Mouse (Mus musculus): ENCODE measurements around the gene Rcn3.
"Not testable (repeated sequence)": the region's sequence is repeated elsewhere in the genome, so short reads cannot be mapped to it uniquely, and the experiment has no call there.

Gene Rcn3

DNA sequence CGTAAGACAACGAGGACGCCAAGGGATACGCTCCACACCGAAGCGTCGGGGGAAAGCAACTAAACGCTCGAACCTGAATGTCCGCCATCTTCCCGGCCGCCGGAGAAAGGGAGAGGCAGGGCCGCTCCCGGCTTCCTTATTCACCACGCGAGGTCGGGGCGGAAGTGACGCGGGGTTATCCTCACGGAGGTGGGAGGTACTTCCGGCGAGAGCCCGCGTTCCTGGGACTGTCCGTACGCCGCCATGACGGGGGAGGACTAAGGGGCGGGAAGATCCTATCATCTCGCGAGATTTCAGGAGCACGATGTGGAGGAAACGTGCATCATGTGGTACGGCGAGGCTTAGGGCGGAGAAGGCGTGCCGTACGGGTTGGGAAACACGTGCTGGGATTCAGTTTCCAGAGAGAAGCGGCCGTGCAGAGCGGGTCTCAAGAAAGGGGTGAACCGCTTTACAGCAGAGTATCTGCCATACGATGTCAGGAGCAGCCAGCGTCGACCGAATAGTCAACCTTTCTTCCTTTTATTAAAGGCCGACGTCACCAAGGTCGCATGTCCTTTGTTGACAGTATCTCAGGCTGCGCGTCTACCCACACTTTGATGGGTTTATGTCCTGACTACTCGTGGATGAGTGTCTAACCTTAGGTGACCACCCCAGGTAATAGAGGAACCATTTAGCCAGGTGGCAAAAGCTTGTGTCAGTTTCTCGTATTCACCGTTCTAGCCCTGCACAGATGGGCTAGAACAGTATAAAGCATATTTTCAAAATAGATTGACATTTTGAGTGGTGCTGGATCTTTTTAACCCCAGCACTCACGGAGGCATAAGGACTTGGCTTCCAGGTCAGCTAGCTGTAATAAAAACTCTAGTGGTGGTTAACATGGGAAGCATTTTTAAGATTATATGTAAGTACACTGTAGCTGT, 32.5 kb upstream of the Rcn3 start, which contains the start of gene Rps11:
Rps11 (minus strand) TSS at position 216 of the 920 bp plus-strand sequence.
- DNase-seq (ENCODE audit: low spot score), result peak; percentile 99

DNA sequence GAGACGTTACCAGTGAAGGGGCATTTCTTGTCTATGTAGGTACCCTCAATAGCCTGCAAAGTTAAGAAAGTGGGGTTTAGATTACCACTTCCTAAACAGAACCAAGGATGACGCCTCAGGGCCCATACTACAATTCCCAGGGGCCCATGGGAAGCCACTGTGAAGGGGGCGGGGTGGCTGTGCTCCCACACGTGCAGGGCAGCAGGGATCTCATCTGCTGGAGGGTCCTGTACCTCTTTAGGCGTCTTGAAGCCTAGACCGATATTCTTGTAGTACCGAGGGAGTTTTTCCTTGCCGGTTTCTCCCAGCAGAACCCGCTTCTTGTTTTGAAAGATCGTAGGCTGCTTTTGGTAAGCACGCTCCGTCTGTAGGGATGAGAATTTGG, 31.2 kb upstream of the Rcn3 start:
- peak; percentile 53 for DNase-seq (ENCODE audit: low spot score)

DNA sequence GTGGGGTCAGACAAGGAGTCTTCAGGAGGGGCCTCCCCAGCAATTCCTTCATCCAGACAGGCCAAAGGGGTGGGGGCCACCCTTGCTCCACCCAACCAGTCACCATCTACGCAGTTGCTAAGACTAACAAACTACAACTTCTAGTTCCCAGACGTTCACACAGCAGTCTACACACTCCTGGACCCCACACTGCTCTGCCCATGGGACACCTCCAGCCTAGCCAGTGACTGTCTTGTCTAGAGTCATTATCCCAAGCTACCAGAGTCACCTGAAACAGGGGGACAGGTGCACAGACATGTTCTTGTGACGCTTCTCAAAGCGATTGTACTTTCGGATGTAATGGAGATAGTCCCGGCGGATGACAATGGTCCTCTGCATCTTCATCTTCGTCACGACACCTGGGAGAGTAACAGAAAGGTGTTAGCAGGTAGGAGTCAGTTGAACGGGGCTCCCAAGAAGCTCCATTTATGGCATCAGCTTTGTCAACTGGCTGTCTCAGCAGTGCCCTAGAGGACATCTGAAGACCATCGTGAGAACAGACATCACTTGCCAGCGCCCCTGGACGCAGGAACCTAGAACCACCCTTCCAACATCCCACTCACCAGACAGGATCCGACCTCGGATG, 30.7 kb upstream of the Rcn3 start:
- no peak for DNase-seq (ENCODE audit: low spot score)

DNA sequence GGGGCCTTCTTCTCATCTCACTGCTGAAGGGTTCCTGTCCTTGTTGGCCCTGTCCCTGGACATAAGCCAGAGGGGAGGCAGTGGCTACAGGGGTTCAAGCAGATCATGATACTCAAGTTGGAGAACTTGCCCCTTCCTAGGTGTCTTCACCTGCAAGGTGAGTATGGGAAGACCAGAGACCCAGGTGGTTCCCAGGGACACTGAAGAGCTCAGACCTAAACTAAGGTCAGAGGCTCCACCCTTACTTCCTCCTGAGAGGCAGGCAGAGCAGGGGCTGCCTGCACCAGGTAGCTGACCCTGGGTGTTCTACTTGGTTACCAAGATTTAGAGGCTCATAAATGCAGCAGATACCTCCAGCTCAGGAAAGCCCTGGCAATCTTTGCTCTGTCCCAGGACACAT, 29.9 kb upstream of the Rcn3 start:
- DNase-seq (ENCODE audit: low spot score), result no peak

DNA sequence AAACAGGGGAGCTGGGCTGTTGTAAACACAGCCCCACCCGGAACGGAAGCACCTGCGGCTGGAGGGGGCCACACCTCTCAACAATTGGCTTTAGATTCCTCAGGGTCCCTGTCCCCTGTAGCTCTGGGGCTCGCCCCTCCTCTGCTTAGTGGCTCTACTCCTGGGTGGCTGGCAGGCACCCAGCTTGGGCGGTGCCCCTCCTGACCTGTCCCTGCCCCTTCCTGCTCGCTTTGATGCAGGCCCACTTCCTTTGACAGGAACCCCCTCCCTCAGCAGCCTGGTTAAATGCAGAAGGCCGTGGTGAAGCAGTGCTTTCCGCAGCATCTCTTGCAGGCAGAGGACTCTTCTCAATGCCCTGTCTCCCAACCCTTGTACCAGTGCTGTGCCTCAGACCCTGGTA, 29.4 kb upstream of the Rcn3 start:
- DNase-seq (ENCODE audit: low spot score), result no peak

DNA sequence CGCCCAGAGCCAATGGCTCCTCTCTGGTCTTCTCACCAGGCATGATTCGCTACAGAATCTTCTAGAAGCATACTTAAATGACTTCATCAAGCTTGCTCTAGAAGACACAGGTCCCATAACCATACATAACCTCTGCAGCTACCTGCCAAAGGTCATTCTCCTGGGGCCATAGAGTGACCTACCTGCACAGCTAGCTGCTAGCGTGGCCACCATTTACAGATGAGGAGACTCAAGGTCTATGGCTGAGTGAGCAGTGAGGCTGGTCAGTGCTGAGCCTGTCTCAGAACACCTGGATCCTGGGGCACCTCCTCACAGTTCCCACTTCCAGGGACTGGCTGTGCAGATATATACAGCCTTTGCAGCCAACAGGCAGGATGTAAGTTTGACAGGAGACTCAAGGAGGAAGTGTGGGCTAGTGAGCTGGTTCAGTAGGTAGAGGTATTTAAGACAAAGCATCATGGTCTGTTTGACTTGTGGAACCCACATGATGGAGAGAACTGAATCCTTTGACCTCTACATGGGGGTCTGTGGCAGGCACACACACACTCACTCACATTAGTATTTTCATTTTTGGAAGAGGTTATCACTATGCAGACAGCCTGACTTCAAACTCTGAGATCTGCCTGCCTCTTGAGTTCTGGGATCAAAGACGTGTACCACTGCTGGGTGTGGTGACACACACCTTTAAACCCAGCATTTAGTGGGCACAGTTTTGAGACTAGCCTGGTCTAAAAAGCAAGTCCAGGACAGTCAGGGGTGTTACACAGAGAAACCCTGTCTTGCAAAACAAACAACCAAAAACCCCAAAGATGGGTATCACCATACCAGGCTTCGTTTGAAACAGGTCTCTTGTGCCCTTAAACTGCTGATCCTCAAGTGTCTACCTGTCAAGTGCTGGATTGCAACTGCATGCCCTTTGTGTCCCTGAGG, 28.0 kb upstream of the Rcn3 start:
- no peak for DNase-seq (ENCODE audit: low spot score)

DNA sequence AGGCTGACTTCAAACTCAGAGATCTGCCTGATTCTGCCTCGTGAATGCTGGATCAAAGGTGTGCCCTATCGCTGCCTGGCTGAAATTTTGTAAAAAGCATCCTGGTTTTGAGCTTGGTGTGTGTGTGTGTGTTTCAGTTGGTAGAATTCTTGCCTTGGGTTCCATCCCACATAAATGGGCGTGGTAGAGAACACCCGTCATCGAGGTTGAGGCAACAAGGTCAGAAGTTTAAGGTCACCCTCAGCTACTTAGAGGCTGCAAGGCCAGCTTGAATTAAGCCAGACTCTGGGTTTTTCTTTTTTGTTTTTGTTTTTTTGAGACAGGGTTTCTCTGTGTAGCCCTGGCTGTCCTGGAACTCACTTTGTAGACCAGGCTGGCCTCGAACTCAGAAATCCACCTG, 26.3 kb upstream of the Rcn3 start:
- DNase-seq (ENCODE audit: low spot score), result no peak

DNA sequence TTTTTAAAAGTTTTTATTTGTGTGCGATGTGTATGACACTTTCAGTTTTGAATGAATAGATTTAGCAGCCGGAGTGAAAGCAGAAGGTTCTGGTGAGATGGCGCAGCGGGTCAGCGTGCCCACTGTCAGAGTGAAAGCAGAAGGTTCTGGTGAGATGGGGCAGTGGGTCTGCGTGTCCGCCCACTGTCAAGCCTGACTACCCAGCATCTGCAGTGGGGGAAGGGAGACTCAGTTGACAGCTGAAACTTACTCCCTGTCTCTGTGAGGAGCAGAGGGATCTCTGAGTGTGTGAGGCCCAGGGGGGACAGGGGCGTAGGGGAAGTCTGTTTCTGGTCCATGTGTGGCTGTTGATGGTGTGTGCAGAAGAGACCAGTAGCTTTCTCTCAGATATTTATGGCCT, 25.5 kb upstream of the Rcn3 start:
- DNase-seq (ENCODE audit: low spot score), result no peak

DNA sequence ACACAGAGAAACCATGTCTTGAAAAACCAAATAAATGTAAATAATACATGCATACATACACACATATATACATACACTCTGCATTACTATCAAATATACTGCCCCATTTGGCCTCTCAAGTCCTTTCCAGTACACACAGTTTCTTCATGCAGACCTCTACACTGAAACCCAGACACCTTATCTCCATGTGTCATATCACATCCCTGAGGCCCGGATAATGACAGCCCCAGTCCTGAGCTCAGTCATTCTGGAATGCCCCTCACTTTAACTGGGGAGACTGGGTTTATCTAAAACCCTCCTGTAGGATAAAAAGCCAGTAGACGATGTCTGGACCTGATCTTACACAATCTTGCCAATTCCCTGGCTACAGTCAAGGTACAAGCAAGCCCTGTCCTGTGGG, 21.5 kb upstream of the Rcn3 start:
- DNase-seq (ENCODE audit: low spot score), result no peak

DNA sequence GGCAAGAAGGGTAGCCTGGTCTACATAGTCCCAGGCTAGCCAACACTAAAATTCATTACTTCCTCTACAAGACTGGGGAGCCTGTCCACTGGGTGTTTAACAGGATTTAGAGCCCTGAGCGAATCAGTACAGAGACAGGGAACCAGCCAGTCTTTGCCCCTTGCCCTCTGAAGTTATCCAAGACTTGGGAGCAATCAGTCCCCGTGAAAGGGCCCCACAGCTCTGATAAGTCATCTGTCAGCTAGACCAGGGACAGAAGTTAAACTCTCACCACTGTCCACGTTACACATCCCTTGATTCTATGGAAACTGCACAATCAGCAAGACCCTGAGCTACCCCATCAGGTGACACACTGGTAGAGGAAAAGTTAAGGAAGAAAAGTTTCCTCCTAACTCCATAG, 20.5 kb upstream of the Rcn3 start:
- no peak for DNase-seq (ENCODE audit: low spot score)

DNA sequence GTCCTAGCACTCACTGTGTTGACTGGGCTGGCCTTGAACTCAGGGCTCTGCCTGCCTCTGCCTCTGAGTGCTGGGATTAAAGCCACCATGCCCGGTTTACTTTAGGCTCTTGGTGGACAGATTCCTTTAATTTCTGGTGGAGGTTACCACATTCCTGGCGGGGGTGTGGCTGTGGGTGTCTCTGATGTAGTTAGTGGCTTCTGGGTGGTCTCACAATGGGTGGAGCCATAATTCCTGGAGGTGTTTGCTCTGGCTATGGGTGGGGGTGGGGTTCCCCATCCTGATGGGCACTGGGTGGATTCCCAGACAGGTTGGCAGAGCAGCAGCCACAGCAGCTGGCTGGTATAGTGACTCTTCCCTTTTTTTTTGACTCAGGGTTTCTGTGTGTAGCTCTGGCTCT, 19.9 kb upstream of the Rcn3 start:
- no peak for DNase-seq (ENCODE audit: low spot score)

DNA sequence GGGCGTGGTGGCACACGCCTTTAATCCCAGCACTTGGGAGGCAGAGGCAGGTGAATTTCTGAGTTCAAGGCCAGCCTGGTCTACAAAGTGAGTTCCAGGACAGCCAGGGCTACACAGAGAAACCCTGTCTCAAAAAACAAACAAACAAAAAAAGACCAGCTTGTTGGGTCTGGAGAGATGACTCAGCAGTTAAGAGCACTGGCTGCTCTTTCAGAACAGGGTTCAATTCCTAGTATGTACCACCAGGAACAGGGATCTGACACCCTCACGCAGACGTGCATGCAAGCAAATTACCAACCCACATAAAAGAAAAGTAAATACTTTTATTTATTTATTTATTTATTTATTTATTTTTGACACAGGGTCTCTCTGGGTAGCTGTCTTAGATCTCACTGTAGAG, 18.1 kb upstream of the Rcn3 start:
- not testable (repeated sequence) for DNase-seq (ENCODE audit: low spot score)

DNA sequence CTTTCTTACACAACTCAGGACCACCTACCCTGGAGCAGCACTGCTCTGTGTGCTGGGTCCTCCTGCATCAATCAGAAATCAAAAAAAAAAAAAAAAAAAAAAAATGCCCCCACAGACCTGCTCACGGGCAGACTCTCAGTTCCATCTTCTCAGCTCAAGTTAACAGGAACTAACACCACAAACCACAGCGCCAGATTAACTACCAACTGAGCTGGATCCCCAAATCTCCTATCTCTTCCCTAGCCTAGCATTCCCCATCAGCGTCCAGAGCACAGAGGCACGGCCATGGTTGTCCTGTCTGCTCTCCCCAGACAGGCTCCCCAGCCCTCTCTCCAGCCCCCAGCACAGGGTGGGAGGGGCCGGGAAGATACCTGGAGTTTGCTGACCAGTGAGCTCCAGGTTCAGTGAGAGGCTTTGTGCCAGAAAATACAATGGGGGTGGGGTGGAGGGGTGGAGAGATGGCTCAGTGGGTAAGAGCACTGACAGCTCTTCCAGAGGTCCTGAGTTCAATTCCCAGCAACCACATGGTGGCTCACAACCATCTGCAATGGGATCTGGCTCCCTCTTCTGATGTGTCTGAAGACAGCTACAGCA, 15.1 kb upstream of the Rcn3 start:
- no peak for DNase-seq (ENCODE audit: low spot score)

DNA sequence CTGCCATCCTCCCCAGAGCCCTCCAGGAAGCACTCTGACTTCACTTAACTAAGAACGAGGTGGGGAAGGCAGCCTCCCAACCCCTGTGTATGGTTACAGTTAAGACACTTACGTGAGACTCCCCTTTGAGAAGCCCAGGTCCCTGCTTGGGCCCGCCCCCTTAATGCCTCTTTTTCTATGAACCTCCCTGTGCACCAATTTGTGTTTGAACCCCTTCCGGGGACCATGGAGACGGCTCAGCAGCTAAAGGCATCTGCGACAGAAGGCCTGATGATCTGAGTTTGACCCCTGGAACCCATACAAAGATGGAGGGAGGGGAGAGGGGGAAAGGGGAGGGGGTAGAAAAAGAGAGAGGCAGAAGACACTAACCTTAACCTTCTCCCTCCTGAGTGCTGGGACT, 14.4 kb upstream of the Rcn3 start:
- DNase-seq (ENCODE audit: low spot score), result no peak

DNA sequence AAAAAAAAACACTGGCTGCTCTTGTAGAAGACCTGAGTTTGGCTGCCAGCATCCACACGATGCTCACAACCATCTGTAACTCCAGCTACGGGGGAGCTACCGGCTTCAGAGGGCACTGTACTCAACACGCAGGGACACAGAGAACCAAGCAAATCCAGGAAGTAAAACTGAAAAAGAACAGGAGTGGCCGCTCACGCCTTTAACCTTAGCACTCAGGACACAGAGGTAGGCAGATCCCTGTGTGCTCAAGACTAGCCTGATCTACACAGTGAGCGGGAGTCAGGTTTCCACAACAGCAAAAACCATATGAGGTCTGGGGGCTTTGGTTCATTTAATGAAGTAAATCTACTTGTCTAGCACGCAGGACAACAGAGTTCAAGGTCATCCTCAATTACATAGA, 13.5 kb upstream of the Rcn3 start:
- DNase-seq (ENCODE audit: low spot score), result no peak

DNA sequence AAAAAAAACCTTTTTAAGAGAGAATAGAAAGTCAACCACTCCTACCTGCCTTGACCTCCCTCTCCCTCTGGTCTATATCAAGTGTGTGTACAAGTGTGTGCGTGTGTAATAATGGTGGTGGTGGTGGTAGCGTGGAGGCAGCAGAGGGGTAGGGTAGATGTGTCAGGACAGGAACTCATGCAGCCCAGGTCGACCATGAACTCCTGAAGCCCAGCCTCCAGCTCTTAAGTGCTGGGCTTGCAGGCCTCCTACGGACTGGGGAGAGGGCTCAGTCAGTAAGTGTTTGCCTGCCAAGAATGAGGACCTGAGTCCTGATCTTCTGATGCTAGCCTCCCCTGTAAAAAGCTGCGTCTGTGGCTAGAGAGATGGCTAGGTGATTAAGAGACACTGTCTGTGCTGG, 12.9 kb upstream of the Rcn3 start:
- DNase-seq (ENCODE audit: low spot score), result no peak

DNA sequence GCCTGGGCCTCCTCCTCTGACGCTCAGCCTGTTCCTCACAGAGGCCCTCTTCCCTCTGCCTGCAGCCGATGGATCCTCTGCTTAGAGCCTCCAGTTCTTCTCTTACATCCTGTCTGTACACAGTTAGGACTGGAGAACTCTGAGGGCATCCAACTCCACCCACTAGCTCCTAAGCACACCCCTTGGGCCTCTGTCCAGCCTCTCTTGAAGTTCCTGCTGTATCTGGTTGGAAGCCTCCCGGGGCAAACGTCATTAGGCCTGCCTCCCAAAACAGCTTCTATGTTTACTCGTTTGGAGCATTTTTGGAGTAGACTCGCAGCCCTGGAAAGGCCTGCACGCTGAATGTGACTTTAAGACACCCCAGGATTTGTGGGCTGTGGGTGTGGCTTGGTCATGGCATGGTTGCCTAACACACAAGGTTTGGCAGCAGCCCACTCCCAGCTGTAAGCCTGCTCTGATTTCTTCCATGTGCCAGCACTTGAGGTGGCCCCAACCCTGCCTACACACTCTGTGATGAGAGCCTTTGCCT, 11.7 kb upstream of the Rcn3 start, which contains the start of gene Fcgrt:
Fcgrt (minus strand) TSS at position 200 of the 529 bp plus-strand sequence.
- DNase-seq (ENCODE audit: low spot score), result peak; percentile 85

DNA sequence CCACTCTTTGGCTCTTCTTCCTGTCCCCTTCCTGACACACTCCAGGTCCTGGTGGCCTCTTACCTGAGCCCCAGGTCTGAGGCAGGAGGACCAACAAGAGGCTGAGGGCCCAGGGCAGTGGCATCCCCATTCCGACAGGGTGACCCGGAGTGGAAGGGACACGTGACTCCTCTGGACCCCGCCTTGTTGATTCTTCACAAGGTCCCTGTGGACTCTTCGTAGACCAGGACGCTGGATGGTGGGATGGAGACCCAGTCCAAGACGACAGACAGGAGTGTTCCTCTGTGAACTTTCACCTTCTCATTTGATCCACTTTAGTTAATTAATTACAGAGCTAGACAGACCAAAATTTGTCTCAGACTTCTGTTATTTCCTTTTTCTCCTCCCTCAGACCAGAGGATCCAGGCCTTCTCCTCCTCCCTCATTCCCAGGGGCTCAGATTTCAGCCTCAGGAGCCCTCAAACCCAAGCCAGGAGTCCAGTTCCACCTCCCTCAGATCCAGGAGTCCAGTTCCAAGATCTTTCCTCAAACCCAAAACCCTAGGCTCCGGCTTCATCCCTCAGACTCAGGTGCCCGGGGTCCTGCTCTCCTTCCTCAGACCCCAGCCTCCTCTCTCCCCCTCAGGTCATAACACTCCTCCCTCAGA, 11.0 kb upstream of the Rcn3 start:
- DNase-seq (ENCODE audit: low spot score), result no peak

DNA sequence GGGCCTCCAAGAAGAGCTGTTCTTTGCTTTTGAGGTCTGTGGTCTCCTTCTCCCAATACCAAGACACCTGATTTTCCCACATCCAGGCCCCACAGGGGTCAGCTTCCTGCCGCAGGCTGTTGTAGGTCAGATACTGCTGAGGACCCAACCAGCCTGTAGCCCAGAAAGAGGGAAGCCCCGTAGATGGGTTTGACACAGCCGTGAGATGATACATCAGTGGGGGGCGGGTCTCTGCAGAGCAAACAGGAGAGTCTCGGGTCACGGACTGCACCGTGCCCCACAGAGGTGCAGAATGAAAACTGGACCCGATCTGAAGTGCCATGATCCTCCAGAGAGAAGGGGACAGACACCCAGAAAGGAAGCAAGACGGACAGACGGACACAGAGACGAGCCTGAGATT, 10.4 kb upstream of the Rcn3 start:
- DNase-seq (ENCODE audit: low spot score), result no peak

DNA sequence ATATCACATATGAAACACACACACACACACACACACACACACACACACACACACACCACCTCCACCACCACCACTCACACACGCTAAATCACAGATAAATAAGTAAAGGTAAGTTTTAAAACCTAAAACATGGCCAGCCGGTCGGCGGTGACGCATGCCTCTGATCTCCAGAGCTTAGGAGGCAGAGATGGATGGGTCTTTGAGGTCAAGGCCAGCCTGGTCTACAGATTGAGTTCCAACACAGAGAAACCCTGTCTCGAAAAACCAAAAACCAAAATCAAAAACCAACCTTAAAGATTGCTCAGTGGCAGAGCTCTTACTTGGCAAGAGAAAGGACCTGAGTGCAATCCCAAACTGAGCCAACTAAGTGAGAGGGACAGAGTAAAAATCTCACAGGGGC, 8.0 kb upstream of the Rcn3 start:
- DNase-seq (ENCODE audit: low spot score), result no peak

DNA sequence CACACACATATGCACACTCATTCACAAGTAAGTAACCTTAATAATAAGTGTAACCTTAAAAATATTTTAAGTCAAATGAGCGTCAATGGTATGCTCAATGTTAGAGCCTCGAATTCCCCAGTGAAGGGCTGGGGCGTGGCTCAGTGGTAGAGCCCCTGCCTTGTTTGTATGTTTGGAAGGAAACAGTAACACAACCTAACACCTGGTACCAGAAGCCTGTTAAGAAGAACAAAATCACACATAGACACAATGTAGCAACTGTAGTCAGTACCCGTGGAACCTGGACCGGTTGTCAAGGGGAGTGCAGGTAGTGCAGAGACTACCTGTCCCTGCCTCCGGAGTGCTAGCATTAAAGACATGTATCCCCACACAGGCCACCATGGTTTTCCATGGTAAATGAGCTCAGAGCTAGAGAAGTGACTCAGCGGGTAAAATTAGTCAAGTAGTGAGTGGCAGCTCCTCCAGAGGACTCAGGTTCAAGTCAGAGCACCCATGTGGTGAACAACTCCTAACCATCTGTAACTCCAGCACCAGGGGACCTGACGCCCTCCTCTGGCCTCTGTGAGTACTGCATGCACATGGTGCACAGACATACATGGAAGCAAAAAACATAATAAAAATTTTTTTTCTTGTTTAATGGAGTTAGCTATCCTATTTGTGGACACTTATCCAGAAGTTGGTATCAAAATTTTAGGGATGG, 6.7 kb upstream of the Rcn3 start:
- no peak for DNase-seq (ENCODE audit: low spot score)
